Mouse (Mus musculus): ENCODE results near the gene Oxsr1. TPM values are rescaled to one million over a fixed set of nuclear protein-coding genes. Genes with fewer than 3 reads are reported as not detected.
"Not testable (repeated sequence)": the region's sequence is repeated elsewhere in the genome, so short reads cannot be mapped to it uniquely, and the experiment has no call there.

Oxsr1 gene
- total RNA-seq, 2 experiments from 2014 or later = 30.2 to 31.2 TPM

DNA sequence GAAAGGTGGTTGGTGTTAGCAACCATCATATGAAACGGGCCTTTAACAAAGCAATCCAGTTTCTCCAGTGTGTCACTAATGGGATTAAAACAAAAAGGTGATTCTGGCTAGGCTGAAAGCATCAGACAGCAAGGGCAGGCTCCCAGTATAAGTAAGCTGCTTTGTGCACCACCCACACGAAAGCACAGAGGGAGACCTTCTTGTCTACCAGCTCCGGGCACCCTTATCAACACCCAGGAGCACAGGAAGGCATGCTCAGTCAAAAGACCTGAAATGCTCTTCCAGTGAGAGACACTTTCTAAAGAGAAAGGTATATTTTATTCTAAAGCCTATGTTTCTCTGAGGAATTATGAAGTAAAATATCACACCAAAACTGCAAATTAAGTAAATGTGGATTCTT lies 31.4 kb downstream of the Oxsr1 start:
- Histone ChIP-seq H3K27ac (no peak overlapping the region), H3K4me3 (no peak overlapping the region)
- DNase-seq (ENCODE audit: low spot score in 2 of 2) = no peak
- TF ChIP-seq CTCF (conservative IDR thresholded peaks at IDR 0.05) = no peak

DNA sequence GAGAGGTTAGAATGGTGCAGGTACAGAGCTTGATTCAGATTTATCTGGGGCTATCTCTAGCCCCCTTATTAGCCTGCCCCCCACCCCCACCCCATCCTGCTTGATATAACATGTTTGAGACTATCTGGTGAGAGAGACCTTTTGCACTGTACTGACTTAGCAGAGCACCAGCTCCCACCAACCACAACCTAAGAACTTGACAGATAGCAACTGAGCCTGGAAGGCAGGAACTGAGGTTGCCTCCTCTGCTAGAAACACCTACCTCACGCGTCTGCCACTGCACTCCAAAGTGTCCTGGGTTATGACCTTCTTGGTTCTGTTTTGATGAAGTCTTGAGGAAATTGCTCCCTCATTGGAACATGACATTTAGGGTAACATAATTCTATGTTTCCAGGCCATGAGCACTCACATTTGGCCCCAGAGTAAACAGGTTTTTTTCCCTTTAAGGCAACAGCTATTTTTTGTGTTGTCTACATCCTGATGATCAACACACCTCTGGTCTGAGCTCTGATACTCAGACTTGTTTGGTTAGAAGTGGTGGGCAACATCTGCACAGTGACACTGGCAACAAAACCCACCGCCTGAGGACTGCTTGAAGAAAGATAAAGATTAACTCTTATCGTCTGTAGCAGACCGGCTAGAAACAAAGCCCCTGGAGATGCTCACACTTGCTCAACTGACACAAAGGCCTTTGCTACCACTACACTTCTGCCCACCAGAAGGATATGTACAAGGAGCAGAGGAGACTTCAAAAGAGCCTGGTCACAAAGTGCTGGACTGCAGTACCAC lies 41.1 kb downstream of the Oxsr1 start:
- H3K4me3 ChIP-seq = no peak overlapping the region
- TF ChIP-seq CTCF (conservative IDR thresholded peaks at IDR 0.05) = no peak
- H3K27ac ChIP-seq = no peak overlapping the region
- DNase-seq (ENCODE audit: low spot score in 2 of 2) = no peak

DNA sequence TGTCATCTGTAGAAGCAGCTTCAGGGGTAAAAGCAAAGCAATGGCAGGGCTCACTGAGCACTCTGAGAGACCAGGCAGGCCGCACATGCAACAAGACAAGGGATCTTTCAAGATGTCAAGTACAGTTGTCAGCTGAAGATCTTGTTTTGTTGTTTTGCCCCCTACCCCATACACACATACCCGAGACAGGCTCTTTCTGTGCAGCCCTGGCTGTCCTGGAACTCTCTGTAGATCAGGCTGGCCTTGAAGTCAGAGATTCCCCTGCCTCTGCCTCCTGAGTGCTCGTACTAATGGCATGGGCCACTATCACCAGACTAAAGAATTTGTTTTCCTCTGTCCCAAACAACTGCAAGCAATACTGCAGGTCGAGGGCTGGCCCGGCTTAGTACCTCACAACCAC lies 44.2 kb downstream of the Oxsr1 start:
- H3K4me3 ChIP-seq = no peak overlapping the region
- no peak for DNase-seq (ENCODE audit: low spot score in 2 of 2)
- no peak overlapping the region for H3K27ac ChIP-seq
- no peak for TF ChIP-seq CTCF (conservative IDR thresholded peaks at IDR 0.05)

DNA sequence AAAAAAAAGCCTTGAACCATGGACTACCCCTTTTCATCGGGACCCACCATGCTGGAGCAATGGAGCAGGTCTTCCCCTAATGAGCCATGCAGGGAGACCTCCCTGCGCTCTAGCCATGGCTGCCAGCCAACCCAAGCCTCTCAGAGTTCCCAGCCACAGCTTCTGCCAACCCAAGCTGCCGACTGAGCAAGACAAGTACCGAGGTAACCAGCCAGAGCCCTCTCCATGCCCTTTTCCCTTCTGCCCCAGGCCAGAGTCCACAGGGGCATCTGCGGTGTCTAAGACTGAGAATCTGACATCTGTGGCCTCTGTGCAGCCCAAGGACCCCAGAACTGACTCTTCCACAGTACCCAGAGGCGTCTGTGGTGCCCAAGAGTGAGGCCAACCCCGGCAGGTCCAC lies 45.9 kb downstream of the Oxsr1 start:
- no peak overlapping the region for H3K27ac ChIP-seq
- DNase-seq (ENCODE audit: low spot score in 2 of 2) = peak; percentile 10 to 41
- no peak overlapping the region for H3K4me3 ChIP-seq
- TF ChIP-seq CTCF (conservative IDR thresholded peaks at IDR 0.05) = no peak

DNA sequence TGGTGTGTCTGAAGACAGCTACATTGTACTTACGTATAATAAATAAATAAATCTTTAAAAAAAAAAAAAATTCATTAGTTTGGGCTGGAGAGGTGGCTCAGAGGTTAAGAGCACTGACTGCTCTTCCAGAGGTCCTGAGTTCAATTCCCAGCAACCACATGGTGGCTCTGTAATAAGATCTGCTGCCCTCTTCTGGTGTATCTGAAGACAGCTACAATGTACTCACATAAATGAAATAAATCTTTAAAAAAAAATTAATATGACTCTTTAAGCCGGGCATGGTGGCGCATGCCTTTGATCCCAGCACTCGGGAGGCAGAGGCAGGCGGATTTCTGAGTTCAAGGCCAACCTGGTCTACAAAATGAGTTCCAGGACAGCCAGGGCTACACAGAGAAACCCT lies 47.4 kb downstream of the Oxsr1 start:
- not testable (repeated sequence) for DNase-seq (ENCODE audit: low spot score in 2 of 2); H3K4me3 ChIP-seq; H3K27ac ChIP-seq
- peak; percentile 68 for TF ChIP-seq CTCF (conservative IDR thresholded peaks at IDR 0.05)

DNA sequence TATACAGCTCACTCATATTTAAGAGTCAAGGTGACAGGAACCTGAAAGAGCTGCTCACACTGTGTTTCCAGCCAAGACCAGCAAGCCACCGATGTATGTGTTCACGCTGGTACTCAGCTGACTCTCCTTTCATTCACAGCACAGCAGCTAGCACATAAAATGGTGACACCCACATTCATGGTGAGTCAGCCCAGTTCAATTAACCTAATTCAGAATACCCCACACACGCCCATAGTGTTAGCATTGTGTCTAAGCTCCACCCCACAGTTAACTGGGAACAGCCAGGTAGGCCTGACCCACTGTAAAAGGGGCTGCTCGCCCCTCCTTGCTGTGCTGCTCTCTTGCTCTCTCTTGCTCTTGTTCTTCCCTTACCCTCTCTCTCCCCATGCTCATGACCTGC lies 50.7 kb downstream of the Oxsr1 start:
- no peak for TF ChIP-seq CTCF (conservative IDR thresholded peaks at IDR 0.05)
- DNase-seq (ENCODE audit: low spot score in 2 of 2) = no peak
- no peak overlapping the region for H3K27ac ChIP-seq
- no peak overlapping the region for H3K4me3 ChIP-seq

DNA sequence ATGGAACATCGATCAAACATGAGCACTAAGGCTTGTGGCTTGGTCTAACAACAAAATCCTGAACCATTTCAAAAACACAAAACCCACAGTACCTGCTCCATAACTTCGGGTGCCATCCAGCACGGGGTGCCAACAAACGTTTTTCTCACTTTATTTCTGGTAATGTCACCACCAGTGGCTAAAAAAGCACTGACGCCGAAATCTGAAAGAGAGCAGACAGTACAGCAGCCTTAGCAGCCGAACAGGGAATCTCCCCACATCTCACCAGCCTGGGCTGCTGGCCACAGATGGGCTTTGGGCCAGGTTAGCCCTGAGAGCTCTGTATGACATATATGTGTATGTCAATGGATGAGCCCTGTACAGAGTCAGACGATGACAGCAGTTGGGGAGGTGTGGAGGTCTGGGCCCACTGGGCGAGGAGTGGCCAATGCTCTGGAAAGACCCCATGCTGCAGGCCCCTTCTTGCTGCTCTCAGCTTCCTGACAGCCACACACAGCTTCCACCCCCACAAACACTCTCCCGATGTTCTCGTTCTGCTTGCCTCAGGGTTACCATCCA lies 53.6 kb downstream of the Oxsr1 start:
- DNase-seq (ENCODE audit: low spot score in 2 of 2) = no peak
- TF ChIP-seq CTCF (conservative IDR thresholded peaks at IDR 0.05) = no peak
- Histone ChIP-seq H3K4me3 (no peak overlapping the region), H3K27ac (no peak overlapping the region)

DNA sequence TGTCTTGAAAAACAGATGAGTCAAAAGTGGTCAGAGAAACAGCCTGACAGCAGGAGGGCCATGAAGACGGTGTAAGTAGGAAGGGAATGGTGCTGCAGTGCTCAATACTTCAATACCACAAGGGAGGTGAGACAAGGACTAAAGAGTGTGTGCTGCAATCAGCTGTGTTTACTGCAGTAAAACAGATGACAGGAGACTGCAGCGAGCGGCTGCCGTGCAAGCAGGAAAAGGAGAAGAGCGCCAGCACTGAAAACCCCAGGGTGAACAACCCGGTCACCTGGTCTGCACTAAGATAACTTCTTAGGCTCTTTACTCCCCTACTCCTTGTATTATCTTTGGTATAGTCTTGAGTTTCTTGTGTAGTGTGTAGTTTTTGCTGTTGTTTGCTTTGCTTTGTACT lies 54.1 kb downstream of the Oxsr1 start:
- no peak overlapping the region for H3K27ac ChIP-seq
- no peak for TF ChIP-seq CTCF (conservative IDR thresholded peaks at IDR 0.05)
- DNase-seq (ENCODE audit: low spot score in 2 of 2) = no peak
- H3K4me3 ChIP-seq = no peak overlapping the region

DNA sequence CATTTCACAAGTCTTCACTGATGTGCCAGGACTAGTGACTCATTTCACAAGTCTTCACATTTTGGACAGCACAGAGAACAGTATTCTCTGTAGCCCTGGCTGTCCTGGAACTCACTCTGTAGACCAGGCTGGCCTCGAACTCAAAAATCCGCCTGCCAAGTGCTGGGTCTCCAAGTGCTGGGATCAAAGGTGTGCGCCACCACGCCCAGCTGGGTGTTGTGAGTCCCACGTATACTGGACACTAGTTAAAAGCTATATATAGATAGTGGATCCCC lies 56.2 kb downstream of the Oxsr1 start:
- DNase-seq (ENCODE audit: low spot score in 2 of 2); H3K4me3 ChIP-seq; H3K27ac ChIP-seq: not testable (repeated sequence)

DNA sequence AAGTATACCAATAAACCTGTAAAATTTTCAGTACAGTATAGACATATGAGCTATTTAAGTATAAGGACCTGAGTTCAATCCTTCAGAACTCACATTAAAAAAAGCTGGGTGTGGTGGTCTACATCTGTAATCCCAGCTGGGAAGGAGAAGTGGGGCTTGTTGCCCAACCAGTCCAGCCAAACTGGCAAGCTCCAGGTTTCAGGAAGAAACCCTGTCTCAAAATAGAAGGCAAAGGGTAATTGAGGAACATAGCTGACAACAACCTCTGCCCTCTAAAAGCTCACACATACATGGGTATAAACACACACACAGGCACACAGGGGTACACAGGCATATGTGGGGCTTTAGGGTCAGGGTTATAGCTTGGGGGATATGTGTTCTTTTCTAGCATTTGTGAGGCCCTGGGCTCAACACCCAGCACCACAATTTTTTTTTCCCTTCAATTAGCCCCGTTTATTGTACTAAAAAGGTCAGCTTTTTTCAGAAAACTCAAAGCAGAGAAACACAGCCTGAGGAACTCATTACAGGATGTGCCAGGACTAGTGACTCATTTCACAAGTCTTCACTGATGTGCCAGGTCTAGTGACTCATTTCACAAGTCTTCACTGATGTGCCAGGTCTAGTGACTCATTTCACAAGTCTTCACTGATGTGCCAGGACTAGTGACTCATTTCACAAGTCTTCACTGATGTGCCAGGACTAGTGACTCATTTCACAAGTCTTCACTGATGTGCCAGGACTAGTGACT lies 56.7 kb downstream of the Oxsr1 start:
- not testable (repeated sequence) for H3K4me3 ChIP-seq; H3K27ac ChIP-seq; DNase-seq (ENCODE audit: low spot score in 2 of 2)

DNA sequence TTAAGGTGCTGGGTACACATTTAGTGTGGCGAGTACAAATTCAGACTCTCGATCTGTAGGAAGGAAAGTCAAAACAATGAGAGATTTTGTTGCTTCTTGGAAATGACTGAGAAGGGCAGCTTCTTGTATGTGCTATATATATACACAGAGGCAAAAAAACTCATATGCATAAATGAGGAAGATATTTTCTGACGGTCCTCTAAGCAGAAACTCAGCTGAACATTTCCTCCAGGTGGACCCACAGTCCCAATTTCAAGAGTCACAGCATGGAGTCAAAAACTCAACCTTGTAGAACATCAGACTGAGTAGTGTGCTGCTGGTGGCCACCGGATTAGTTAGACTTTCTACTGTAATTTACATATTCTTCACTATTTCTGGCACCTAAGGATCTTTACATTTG lies 59.2 kb downstream of the Oxsr1 start:
- no peak for TF ChIP-seq CTCF (conservative IDR thresholded peaks at IDR 0.05)
- Histone ChIP-seq H3K27ac (no peak overlapping the region), H3K4me3 (no peak overlapping the region)
- DNase-seq (ENCODE audit: low spot score in 2 of 2) = no peak

DNA sequence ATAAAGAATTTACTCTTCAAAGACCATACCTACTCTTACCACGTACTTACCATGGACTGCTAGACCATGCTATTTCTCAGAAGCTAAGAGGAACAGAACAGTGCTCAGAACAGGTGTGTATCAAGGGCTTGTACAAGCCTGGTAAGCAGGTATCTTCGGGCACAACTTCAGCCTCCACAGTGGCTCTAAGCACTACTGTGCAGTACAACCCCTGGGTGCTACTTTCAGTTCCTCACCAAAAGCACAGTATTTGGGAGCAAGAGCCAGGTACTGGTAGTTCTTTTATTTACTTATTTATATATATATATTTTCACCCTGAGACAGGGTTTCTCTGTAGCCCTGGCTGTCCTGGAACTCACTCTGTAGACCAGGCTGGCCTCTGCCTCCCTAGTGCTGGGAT lies 61.4 kb downstream of the Oxsr1 start:
- no peak for TF ChIP-seq CTCF (conservative IDR thresholded peaks at IDR 0.05)
- Histone ChIP-seq H3K4me3 (no peak overlapping the region), H3K27ac (no peak overlapping the region)
- no peak for DNase-seq (ENCODE audit: low spot score in 2 of 2)

DNA sequence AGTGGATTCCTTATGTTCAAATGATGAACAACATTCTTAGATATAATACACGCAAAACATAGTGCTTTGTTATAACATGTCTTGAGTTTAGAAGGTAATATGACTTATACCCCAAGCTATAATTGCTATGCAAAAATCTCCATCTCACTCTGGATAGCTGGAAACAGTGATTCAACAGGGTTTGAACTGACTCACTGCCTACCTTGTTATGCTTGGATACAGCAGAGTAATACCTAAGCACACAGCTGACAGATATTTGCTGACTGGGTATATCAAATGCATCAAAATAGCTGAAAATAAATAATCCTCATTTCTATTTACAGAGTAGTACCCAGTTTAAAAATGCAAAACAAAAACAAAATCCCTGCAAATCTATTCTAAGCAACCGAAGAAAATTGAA lies 63.4 kb downstream of the Oxsr1 start:
- no peak for TF ChIP-seq CTCF (conservative IDR thresholded peaks at IDR 0.05)
- H3K27ac ChIP-seq = no peak overlapping the region
- no peak overlapping the region for H3K4me3 ChIP-seq
- DNase-seq (ENCODE audit: low spot score in 2 of 2) = no peak

DNA sequence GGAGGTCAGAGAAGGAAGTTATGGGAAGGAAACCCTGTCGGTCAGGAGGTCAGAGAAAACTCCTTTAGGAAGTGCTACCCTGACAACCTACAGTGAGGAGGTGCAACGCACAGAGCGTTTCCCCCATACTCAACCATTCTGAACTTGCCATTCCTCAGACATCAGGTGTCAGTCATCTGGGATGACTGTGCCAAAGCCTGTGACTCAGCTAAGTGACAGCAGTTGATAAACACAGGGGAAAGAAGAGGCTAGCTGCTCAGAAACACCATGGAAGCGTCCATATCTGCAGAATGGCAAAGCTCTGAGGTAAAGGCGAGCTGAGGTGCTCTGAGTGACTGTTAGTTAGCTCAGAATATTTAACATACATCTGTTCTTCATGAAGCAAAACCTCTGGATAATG lies 64.1 kb downstream of the Oxsr1 start:
- H3K27ac ChIP-seq = no peak overlapping the region
- DNase-seq (ENCODE audit: low spot score in 2 of 2) = no peak
- TF ChIP-seq CTCF (conservative IDR thresholded peaks at IDR 0.05) = no peak
- no peak overlapping the region for H3K4me3 ChIP-seq

Data from layer of hippocampus, adult 2 months (tissue).